Mouse (Mus musculus): Measurements from ENCODE around the gene 2310007B03Rik. TPM values are rescaled to one million over a fixed set of nuclear protein-coding genes. Genes with fewer than 3 reads are reported as not detected.

2310007B03Rik gene
- not detected for polyA plus RNA-seq (2015; fragmentation: Illumina TruSeq; extraction: RNeasy Lipid Tissue Mini Kit (QIAGEN cat#74804); ENCODE audit: insufficient read depth, low replicate concordance)

DNA sequence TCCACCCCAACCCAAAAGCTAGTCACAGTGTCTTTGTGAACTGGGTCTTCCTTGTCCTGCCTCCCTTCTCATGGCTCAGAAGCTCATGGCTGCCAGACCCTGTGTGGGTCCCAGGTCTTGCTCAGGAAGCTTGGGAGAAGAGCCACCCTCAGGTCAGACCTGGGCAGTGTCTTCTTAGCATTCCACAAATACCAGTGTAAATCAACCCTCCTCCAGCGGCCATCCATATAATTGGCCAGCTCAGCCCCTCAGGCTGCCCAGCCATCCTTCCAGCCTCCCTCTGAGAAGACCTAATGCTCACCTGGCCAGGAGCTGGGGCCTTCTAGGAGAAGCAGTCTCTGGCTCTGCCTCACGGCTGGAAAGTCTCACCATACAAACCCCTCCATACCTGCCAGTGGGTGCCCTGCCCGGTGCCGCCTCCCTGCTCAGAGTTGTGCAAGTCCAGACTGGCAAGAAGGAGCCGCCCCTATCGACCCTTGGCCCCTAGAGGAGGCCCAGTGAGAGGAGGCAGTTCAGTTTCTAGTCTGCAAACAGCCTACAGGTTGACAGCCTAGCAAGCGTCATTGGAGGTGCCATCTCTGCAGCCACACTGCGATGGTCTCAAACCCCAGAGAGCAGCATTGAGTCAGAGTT, at the start of gene 2310007B03Rik:
Gene 2310007B03Rik (minus strand): TSS at position 448 of the 633 bp plus-strand sequence.

DNA sequence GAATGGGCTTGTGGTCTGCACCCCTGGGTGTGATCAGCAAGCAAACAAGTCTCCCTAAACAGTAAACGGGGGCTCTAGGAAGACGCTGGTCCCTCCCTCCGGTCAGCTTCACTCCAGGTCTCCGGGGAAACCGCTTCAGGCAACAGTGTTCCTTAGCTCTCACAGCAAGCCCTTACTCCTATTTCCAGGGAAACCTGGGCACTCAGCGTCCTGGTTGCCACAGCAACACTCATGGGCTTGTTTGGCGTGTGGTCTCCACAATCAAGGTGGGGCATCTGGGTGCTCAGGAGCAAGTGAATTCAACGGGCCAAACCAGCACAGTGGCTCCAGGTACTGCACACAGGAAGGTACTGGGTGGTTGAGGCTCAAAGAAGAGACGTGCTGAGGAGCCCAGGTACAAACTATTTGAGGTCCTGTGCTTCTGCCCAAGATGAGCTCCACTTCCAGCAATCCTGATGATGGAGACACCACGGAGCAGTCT, 7.6 kb upstream of the 2310007B03Rik start, which contains the start of gene Crocc2:
Gene Crocc2 (plus strand): TSS at position 431 of the 481 bp plus-strand sequence.

DNA sequence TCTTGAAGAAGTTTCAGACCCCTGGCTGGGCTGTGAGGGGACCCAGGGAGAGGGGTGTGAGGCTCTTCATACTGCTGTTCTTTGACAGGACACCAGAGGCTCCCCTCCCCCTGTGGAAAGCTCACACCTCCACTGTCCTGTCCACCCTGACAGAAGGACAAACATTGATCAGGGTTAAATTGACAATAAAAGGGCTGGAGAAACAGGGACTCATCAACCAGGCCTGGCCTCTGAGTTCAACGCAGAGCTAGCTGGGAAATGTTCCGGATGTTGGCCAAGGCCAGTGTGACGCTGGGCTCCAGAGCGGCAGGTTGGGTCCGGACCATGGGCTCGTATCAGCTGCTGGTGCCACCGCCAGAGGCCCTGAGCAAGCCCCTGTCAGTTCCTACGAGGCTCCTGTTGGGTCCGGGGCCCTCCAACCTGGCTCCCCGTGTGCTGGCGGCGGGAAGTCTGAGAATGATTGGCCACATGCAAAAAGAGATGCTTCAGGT, 25.7 kb downstream of the 2310007B03Rik start, which contains the start of gene Agxt:
Gene Agxt (plus strand): TSS at position 205 of the 491 bp plus-strand sequence.

DNA sequence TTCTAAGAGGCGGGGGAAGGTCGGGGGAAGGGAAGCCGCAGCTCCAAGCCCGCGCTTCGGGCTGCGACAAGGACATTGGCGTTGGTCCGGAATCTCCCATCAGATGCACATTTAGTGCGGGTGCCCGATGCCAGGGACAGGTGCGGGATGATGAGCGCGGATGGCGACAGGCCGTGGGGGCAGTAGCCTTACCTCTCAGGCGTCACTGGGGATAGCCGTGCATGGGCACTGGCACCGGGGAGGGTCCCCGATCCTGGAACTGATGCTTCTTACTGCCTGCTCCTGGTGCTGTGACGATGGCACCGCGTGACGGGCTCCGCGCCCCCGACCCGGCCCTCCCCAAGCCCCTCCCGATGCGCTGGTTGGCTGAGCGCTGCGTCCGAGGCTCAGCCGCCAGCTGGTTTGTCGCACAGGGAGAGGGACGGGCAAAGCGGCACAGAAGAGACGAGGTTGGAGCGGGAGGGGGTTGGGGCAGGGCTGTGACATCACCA, 59.1 kb downstream of the 2310007B03Rik start, which contains the start of gene Kif1a:
Gene Kif1a (minus strand): TSS at position 381 of the 491 bp plus-strand sequence.

Other genes starting within 250 kb of the 2310007B03Rik start
- 7.0 TPM for gene Capn10, start 226.6 kb downstream of the 2310007B03Rik start, polyA plus RNA-seq (2015; fragmentation: Illumina TruSeq; extraction: RNeasy Lipid Tissue Mini Kit (QIAGEN cat#74804); ENCODE audit: insufficient read depth, low replicate concordance)
- 16.5 TPM for gene Gpr35, start 210.1 kb downstream of the 2310007B03Rik start, polyA plus RNA-seq (2015; fragmentation: Illumina TruSeq; extraction: RNeasy Lipid Tissue Mini Kit (QIAGEN cat#74804); ENCODE audit: insufficient read depth, low replicate concordance)
- not detected for gene Aqp12, start 154.6 kb downstream of the 2310007B03Rik start, polyA plus RNA-seq (2015; fragmentation: Illumina TruSeq; extraction: RNeasy Lipid Tissue Mini Kit (QIAGEN cat#74804); ENCODE audit: insufficient read depth, low replicate concordance)
- gene Kif1a, start 59.0 kb downstream of the 2310007B03Rik start, polyA plus RNA-seq (2015; fragmentation: Illumina TruSeq; extraction: RNeasy Lipid Tissue Mini Kit (QIAGEN cat#74804); ENCODE audit: insufficient read depth, low replicate concordance) = 0.26 TPM
- gene Agxt, start 25.7 kb downstream of the 2310007B03Rik start, polyA plus RNA-seq (2015; fragmentation: Illumina TruSeq; extraction: RNeasy Lipid Tissue Mini Kit (QIAGEN cat#74804); ENCODE audit: insufficient read depth, low replicate concordance) = not detected
- gene Crocc2, start 7.8 kb upstream of the 2310007B03Rik start, polyA plus RNA-seq (2015; fragmentation: Illumina TruSeq; extraction: RNeasy Lipid Tissue Mini Kit (QIAGEN cat#74804); ENCODE audit: insufficient read depth, low replicate concordance) = 0.30 TPM
- 35.9 TPM for gene Sned1, start 74.9 kb upstream of the 2310007B03Rik start, polyA plus RNA-seq (2015; fragmentation: Illumina TruSeq; extraction: RNeasy Lipid Tissue Mini Kit (QIAGEN cat#74804); ENCODE audit: insufficient read depth, low replicate concordance)
- 21.9 TPM for gene Mterf4, start 145.0 kb upstream of the 2310007B03Rik start, polyA plus RNA-seq (2015; fragmentation: Illumina TruSeq; extraction: RNeasy Lipid Tissue Mini Kit (QIAGEN cat#74804); ENCODE audit: insufficient read depth, low replicate concordance)
- 33.8 TPM for gene Ppp1r7, start 181.9 kb upstream of the 2310007B03Rik start, polyA plus RNA-seq (2015; fragmentation: Illumina TruSeq; extraction: RNeasy Lipid Tissue Mini Kit (QIAGEN cat#74804); ENCODE audit: insufficient read depth, low replicate concordance)
- gene Pask, start 182.5 kb upstream of the 2310007B03Rik start, polyA plus RNA-seq (2015; fragmentation: Illumina TruSeq; extraction: RNeasy Lipid Tissue Mini Kit (QIAGEN cat#74804); ENCODE audit: insufficient read depth, low replicate concordance) = 2.4 TPM
- 1.3 TPM for gene Ano7, start 213.0 kb upstream of the 2310007B03Rik start, polyA plus RNA-seq (2015; fragmentation: Illumina TruSeq; extraction: RNeasy Lipid Tissue Mini Kit (QIAGEN cat#74804); ENCODE audit: insufficient read depth, low replicate concordance)